Mouse (Mus musculus) small intestine, adult 2 months (tissue): Measurements from ENCODE around the gene Ankzf1. TPM values are rescaled to one million over a fixed set of nuclear protein-coding genes. Genes with fewer than 3 reads are reported as not detected.

Source experiments
- H3K27ac ChIP-seq: fragments of 200-500 bp; 2 replicates; pipeline ENCODE4 v1.5.1; 2012; ENCODE audit warnings: low read depth, low read length, control low read depth, inconsistent platforms; ENCODE audit not compliant: insufficient read depth
- H3K27me3 ChIP-seq: fragments of 200-500 bp; 2 replicates; pipeline ENCODE4 v1.6.1; 2012; ENCODE audit warnings: mild to moderate bottlenecking, moderate library complexity, low read length, inconsistent platforms; ENCODE audit not compliant: control insufficient read depth, insufficient read depth
- H3K36me3 ChIP-seq: fragments of 200-500 bp; 2 replicates; pipeline ENCODE4 v1.6.1; 2012; ENCODE audit warnings: mild to moderate bottlenecking, low read length, control low read depth, inconsistent platforms; ENCODE audit not compliant: control insufficient read depth, insufficient read depth
- H3K4me1 ChIP-seq: fragments of 200-500 bp; 2 replicates; pipeline ENCODE4 v1.6.1; 2012; ENCODE audit warnings: low read length, inconsistent platforms, mixed read lengths; ENCODE audit not compliant: control insufficient read depth, insufficient read depth, insufficient read length
- H3K4me3 ChIP-seq: fragments of 200-500 bp; 2 replicates; pipeline ENCODE4 v1.5.1; 2012; ENCODE audit warnings: low read depth, mild to moderate bottlenecking, control low read depth, inconsistent platforms, low read length, moderate library complexity
- CTCF ChIP-seq: fragments of 200-500 bp; IDR thresholded peaks from 2 replicates; pipeline ENCODE4 v1.5.1; 2012; ENCODE audit warnings: low read depth, mild to moderate bottlenecking, control low read depth, inconsistent platforms, low read length, moderate library complexity, mixed read lengths; ENCODE audit not compliant: insufficient replicate concordance, insufficient read length; ENCODE audit errors: extremely low read depth
- POLR2A ChIP-seq: fragments of 200-500 bp; IDR thresholded peaks from 2 replicates; pipeline ENCODE4 v1.6.1; 2012; ENCODE audit warnings: low read depth, mild to moderate bottlenecking, control low read depth, inconsistent platforms, low read length, moderate library complexity
- WGBS: fragments of 180-500 bp; shearing (Covaris S2); methylation state at CpG from one replicate; pipeline ENCODE4 v1.1.7; 2018; 5-methylcytosine and 5-hydroxymethylcytosine counted together
- polyA plus RNA-seq: library from polyadenylated mRNA; depleted of rRNA; stranded (reverse); fragments of >200 nt; gene quantifications from 2 replicates; pipeline ENCODE4 v1.2.3, GENCODE M21; 2012

Gene Ankzf1
- polyA plus RNA-seq, 1 experiment, result 16.2 TPM

GRCm38 (mm10) chr1:75213096-75213495 lies 21.1 kb downstream of the Ankzf1 start:
- WGBS, result 24% methylated on average over 7 of the region's 7 CpGs
- H3K4me3 ChIP-seq, result peak overlapping the region; percentile 27
- TF ChIP-seq POLR2A, result no peak
- TF ChIP-seq CTCF, result no peak
- peak overlapping the region; percentile 96 for H3K27ac ChIP-seq
- peaks cover 42% of the 10 kb centered on the region for H3K36me3 ChIP-seq
- H3K4me1 ChIP-seq, result peaks cover 41% of the 10 kb centered on the region
- H3K27me3 ChIP-seq, result no peaks in the 10 kb centered on the region

GRCm38 (mm10) chr1:75214442-75214841 lies 22.5 kb downstream of the Ankzf1 start:
- peaks cover 39% of the 10 kb centered on the region for H3K4me1 ChIP-seq
- no peaks in the 10 kb centered on the region for H3K27me3 ChIP-seq
- TF ChIP-seq POLR2A (no peak), CTCF (no peak; the same call in 1 of the 2 replicates)
- H3K27ac ChIP-seq, result peak overlapping the region; percentile 96
- WGBS, result 25% methylated on average over 2 of the region's 2 CpGs
- H3K4me3 ChIP-seq, result no peak overlapping the region
- peaks cover 42% of the 10 kb centered on the region for H3K36me3 ChIP-seq

- peak overlapping the region; percentile 93 for H3K27ac ChIP-seq
- H3K36me3 ChIP-seq, result peaks cover 42% of the 10 kb centered on the region
- no peaks in the 10 kb centered on the region for H3K27me3 ChIP-seq
- 26% methylated on average over 5 of the region's 5 CpGs for WGBS
- peaks cover 43% of the 10 kb centered on the region for H3K4me1 ChIP-seq
- TF ChIP-seq CTCF (no peak), POLR2A (no peak)
- peak overlapping the region; percentile 9 for H3K4me3 ChIP-seq
These were observed 22.9 kb downstream of the Ankzf1 start for GRCm38 (mm10) chr1:75214886-75215285.

- TF ChIP-seq POLR2A, result no peak
- no peak for TF ChIP-seq CTCF
These were observed 23.8 kb downstream of the Ankzf1 start for GRCm38 (mm10) chr1:75215785-75216184.

GRCm38 (mm10) chr1:75216797-75217585 lies 25.0 kb downstream of the Ankzf1 start:
- Histone ChIP-seq H3K4me1 (peaks cover 36% of the 10 kb centered on the region), H3K4me3 (peak overlapping the region; percentile 12), H3K27me3 (no peaks in the 10 kb centered on the region), H3K27ac (no peak overlapping the region), H3K36me3 (peaks cover 39% of the 10 kb centered on the region)
- TF ChIP-seq CTCF (no peak), POLR2A (no peak)
- WGBS, result 65% methylated on average over 13 of the region's 13 CpGs

More at GRCm38 (mm10) chr1:75215785-75216184, 23.8 kb downstream of the Ankzf1 start:
- peaks cover 42% of the 10 kb centered on the region for H3K36me3 ChIP-seq
- H3K27ac ChIP-seq, result peak overlapping the region; percentile 93; the same call in 1 of the 2 replicates
- no peaks in the 10 kb centered on the region for H3K27me3 ChIP-seq
- WGBS, result 85% methylated on average over 9 of the region's 9 CpGs
- no peak overlapping the region for H3K4me3 ChIP-seq
- H3K4me1 ChIP-seq, result peaks cover 40% of the 10 kb centered on the region

- no peak for TF ChIP-seq POLR2A
- TF ChIP-seq CTCF, result no peak
- WGBS, result 2% methylated on average over 6 of the region's 6 CpGs
- peak overlapping the region; percentile 69 for H3K27ac ChIP-seq
- H3K4me1 ChIP-seq, result peaks cover 29% of the 10 kb centered on the region
- H3K36me3 ChIP-seq, result peaks cover 32% of the 10 kb centered on the region
- H3K27me3 ChIP-seq, result no peaks in the 10 kb centered on the region
- H3K4me3 ChIP-seq, result peak overlapping the region; percentile 85
These were observed 25.9 kb downstream of the Ankzf1 start for GRCm38 (mm10) chr1:75217893-75218226.

- 2% methylated on average over 38 of the region's 38 CpGs for WGBS
- H3K4me1 ChIP-seq, result peaks cover 26% of the 10 kb centered on the region
- H3K27ac ChIP-seq, result peak overlapping the region; percentile 69
- no peak for TF ChIP-seq CTCF
- TF ChIP-seq POLR2A, result 0 out of 2 replicates have a peak, but pooled peaks have one; percentile 19
- no peaks in the 10 kb centered on the region for H3K27me3 ChIP-seq
- peaks cover 31% of the 10 kb centered on the region for H3K36me3 ChIP-seq
- peak overlapping the region; percentile 85 for H3K4me3 ChIP-seq
These were observed 26.5 kb downstream of the Ankzf1 start for GRCm38 (mm10) chr1:75218227-75219001.
